Mouse (Mus musculus): ENCODE results near the gene Anxa9.

Gene Anxa9

DNA sequence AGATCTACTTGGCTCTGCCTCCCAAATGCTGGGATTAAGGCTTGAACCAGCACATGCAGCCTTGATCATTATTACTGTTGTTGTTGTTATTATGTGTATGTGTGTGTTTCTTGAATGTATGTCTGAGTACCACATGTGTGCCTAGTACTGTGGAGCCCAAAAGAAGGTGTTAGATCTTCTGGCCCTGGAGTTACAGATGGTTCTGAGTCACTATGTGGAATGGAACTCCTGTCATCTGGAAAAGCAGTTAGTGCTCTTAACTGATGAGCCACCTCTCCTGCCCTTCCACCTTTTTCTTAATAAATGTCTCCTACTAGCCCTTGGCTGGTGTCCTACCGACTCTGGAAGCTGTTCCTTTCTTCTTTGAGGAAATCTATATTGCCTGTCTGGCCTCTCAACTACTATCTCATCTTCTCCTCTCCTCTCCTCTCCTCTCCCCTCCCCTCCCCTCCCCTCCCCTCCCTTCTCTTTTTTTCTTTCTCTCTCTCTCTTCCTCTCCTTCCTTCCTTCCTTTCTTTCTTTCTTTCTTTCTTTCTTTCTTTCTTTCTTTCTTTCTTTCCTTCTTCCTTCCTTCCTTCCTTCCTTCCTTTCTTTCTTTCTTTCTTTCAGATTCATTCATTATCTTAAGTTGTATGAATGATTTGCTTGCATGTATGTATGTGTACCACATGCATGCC lies 59.2 kb downstream of the Anxa9 start:
- DNase-seq (ENCODE audit: low spot score) = no peak

DNA sequence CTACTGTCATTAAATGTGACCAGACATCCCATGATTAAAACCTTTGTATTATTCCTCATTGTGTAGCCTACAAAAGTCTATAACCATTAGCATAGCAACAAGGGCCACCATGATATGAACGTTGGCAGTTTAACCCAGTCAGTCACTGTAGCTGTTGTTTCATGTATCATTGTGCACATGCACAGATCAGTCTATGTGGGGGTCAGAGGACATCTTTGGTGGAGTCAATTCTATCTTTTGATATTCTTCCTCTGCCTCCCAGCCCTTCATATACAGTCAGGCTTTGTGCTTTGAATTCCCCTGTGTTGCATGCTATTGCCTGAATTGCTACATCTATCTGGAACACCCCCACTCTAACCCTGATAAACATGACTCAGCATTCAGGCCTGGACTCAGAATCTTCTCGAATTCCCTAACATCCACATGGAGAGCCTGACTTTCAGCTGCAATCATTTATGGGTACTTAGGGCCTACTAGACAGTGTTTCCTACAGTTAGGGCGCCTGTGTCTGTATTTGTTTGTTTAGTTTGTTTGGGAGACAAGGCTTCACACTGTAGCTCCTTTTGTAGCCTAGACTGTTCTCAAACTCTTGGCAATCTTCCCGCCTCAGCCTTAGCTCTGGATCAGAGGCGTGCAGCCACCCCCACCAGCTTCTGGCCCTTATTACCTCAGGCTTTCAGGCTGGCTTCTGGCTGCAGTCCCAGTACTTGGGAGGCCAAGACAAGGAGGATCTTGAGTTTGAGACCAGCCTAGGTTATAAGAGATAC lies 60.3 kb downstream of the Anxa9 start:
- DNase-seq (ENCODE audit: low spot score) = no peak

Data from urinary bladder, postnatal 10 days (tissue).